Mouse (Mus musculus) embryonic facial prominence, embryonic 11.5 days (tissue): ENCODE measurements around the gene A830031A19Rik. TPM values are rescaled to one million over a fixed set of nuclear protein-coding genes. Genes with fewer than 3 reads are reported as not detected.

ENCODE experiments used
- ATAC-seq: fragments of 200-750 bp; cut with Nextera tagmentation; replicated peaks from 2 replicates; pipeline ENCODE4 v1.8.0; 2017; ENCODE audit warnings: low read depth; ENCODE audit not compliant: insufficient number of reproducible peaks, low FRiP score, low TSS enrichment
- DNase-seq: peaks from one replicate; pipeline ENCODE4 v3.0.0-alpha.2; 2015; ENCODE audit warnings: low spot score
- H3K27ac ChIP-seq: fragments of 300-500 bp; sonication (generic); replicated peaks from 2 replicates; pipeline ENCODE4 v1.5.1; 2014; ENCODE audit warnings: mild to moderate bottlenecking, low read depth, low read length, control low read depth
- H3K27me3 ChIP-seq: fragments of 300-500 bp; sonication (generic); 2 replicates; pipeline ENCODE4 v1.6.1; 2014; ENCODE audit warnings: mild to moderate bottlenecking, low read length, moderate library complexity, mixed read lengths; ENCODE audit not compliant: control insufficient read depth, insufficient read depth
- H3K36me3 ChIP-seq: fragments of 300-500 bp; sonication (generic); replicated peaks from 2 replicates; pipeline ENCODE4 v1.6.1; 2014; ENCODE audit warnings: low read depth, mild to moderate bottlenecking, low read length, moderate library complexity, mixed read lengths; ENCODE audit not compliant: control insufficient read depth, insufficient read depth
- H3K4me1 ChIP-seq: fragments of 300-500 bp; sonication (generic); 2 replicates; pipeline ENCODE4 v1.6.1; 2014; ENCODE audit warnings: low read length, mixed read lengths; ENCODE audit not compliant: control insufficient read depth, insufficient read depth
- H3K4me2 ChIP-seq: fragments of 300-500 bp; sonication (generic); 2 replicates; pipeline ENCODE4 v1.6.1; 2014; ENCODE audit warnings: low read depth, mild to moderate bottlenecking, control low read depth, low read length, moderate library complexity
- H3K4me3 ChIP-seq: fragments of 300-500 bp; sonication (generic); 2 replicates; pipeline ENCODE4 v1.5.1; 2014; ENCODE audit warnings: low read depth, low read length, control low read depth
- H3K9ac ChIP-seq: fragments of 300-500 bp; sonication (generic); replicated peaks from 2 replicates; pipeline ENCODE4 v1.6.1; 2014; ENCODE audit warnings: mild to moderate bottlenecking, control low read depth, low read length
- H3K9me3 ChIP-seq: fragments of 300-500 bp; sonication (generic); replicated peaks from 2 replicates; pipeline ENCODE4 v1.6.1; 2016; ENCODE audit warnings: mild to moderate bottlenecking, low read length, inconsistent platforms, mixed read lengths; ENCODE audit not compliant: control insufficient read depth
- WGBS: fragments of 180-500 bp; shearing (Covaris S2); extraction: QIAGEN DNeasy Blood & Tissue Kit; methylation state at CpG from one replicate; pipeline ENCODE4 v1.1.7; 2014; 5-methylcytosine and 5-hydroxymethylcytosine counted together
- microRNA-seq: library from miRNA; unstranded; fragments of <30 nt; microRNA quantifications from one replicate; pipeline ENCODE4, GENCODE M21; 2016; ENCODE audit warnings: borderline number of aligned reads
- polyA plus RNA-seq: library from polyadenylated mRNA; unstranded; fragments of >200 nt; fragmentation: Nextera tagmentation; extraction: Ambion mirVana; gene quantifications from 2 replicates; pipeline ENCODE4 v1.2.1, GENCODE M21; 2014

A830031A19Rik gene
- polyA plus RNA-seq, 1 experiment from 2014 or later = not detected

DNA sequence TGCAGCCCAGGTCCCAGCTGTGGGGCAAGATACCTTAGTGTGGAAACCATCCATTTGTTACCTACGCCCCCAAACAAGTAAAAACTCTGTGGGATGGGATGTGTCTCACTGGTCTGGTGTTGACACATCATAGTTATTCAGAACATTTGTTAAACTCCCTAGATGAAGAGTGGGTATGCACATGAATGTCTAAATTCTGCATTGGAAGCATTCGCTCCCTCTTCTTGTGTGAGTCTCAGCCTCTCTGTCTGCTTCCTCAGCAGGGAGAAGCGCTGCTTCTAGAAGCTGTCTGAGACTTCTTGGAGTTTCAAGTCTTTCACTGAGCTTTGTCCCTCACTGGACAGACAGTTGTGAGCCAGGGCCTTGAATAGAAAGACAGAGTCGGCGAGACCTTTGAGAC lies 65.9 kb downstream of the A830031A19Rik start:
- no peak overlapping the region for H3K27ac ChIP-seq
- no peak for DNase-seq
- no peak for ATAC-seq
- no peak overlapping the region for H3K4me3 ChIP-seq
- no peaks in the 10 kb centered on the region for H3K36me3 ChIP-seq
- no peak overlapping the region for H3K4me2 ChIP-seq
- no peaks in the 10 kb centered on the region for H3K27me3 ChIP-seq
- 90% methylated on average over 5 of the region's 5 CpGs for WGBS
- H3K9ac ChIP-seq = no peak overlapping the region
- H3K4me1 ChIP-seq = no peaks in the 10 kb centered on the region
- no peaks in the 10 kb centered on the region for H3K9me3 ChIP-seq

DNA sequence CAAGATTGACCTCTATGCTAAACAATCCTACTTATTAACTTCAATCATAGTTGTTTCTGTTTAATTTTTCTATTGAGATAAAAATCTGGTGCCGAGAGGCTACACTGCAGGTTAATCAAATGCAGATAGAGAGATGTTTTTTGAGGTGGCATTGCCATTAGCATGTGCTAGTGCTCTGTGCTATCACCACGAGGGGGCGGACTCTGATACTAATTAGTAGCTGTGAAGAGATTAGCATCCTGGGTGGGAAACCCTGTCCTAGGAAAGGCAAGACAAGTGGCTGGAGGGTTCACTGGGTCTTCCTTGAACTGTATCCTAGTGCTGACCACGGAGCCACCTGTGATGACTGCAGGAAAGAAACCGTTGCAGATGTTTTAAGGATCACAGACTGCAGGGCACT lies 66.6 kb downstream of the A830031A19Rik start:
- no peak overlapping the region for H3K9ac ChIP-seq

DNA sequence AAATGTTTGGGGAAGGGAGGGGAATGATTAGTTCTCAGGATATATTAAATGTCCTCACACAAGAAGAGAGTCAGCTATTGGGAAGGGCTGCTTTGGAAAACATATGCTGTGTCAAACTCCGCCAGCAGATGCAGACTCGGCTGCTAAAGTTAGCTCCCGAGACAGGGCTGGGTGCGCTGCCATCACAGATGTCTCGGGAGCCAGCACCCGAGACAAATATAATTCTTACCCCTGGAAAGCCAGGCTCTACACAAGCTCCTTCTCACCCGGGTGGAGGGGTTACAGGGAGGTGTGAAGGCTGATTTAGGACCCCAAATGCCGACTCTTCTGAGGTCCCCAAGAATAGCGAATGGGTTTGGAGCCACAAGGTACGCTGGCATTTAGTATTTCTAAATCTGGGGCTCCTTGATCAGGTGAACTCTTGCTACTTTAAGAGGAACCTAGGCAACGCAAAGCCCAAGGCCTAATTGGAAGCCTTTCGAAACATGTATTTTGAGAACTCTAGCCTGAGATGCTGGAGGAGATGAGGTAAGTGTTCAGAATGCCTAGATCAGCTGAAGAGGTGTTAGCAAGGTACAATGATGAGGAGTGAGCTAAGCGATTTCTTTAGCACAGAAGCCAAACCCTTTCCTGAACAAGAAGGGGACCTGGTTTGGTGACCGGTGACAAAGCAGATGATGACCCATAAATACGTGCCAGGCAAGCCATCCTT lies 69.3 kb downstream of the A830031A19Rik start:
- no peak for ATAC-seq

More for the DNA sequence above, 66.6 kb downstream of the A830031A19Rik start:
- H3K27me3 ChIP-seq = no peaks in the 10 kb centered on the region
- 31% methylated on average over 5 of the region's 5 CpGs for WGBS
- no peak overlapping the region for H3K4me2 ChIP-seq
- ATAC-seq (no peak), DNase-seq (peak; percentile 18)
- no peaks in the 10 kb centered on the region for H3K9me3 ChIP-seq
- no peaks in the 10 kb centered on the region for H3K36me3 ChIP-seq
- H3K27ac ChIP-seq = no peak overlapping the region
- H3K4me3 ChIP-seq = no peak overlapping the region
- no peaks in the 10 kb centered on the region for H3K4me1 ChIP-seq

DNA sequence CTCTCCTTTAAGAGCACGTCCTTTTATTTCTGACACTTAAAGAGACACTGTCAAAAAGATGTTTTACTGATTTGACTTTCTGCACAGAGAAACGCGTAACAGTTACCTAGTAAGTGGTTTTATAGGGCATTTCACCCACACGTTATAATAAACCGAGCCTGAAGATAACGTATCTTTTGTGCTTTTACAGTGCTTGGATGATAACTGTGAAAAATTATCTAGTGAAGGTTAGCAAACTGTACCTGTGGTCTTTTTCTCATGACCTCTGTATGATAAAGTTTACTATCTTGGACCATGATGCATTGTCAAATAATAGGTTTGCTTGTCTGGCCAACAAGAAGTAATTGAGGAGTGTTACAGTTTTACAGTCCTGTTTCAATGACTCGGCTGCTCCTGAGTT lies 74.2 kb downstream of the A830031A19Rik start:
- Histone ChIP-seq H3K4me3 (no peak overlapping the region), H3K4me2 (no peak overlapping the region), H3K9me3 (no peaks in the 10 kb centered on the region), H3K36me3 (no peaks in the 10 kb centered on the region), H3K9ac (no peak overlapping the region), H3K4me1 (no peaks in the 10 kb centered on the region), H3K27ac (no peak overlapping the region), H3K27me3 (no peaks in the 10 kb centered on the region)
- WGBS = 87% methylated on average over 7 of the region's 7 CpGs
- ATAC-seq (no peak), DNase-seq (no peak)

More for the DNA sequence above, 69.3 kb downstream of the A830031A19Rik start:
- Histone ChIP-seq H3K4me3 (no peak overlapping the region), H3K36me3 (no peaks in the 10 kb centered on the region), H3K9ac (no peak overlapping the region), H3K4me1 (no peaks in the 10 kb centered on the region), H3K9me3 (no peaks in the 10 kb centered on the region), H3K4me2 (no peak overlapping the region), H3K27me3 (no peaks in the 10 kb centered on the region), H3K27ac (no peak overlapping the region)
- 85% methylated on average over 15 of the region's 15 CpGs for WGBS
- no peak for DNase-seq

Small RNA genes lying within 50 kb of the gene (microRNA-seq; reads per million reads assigned to microRNA genes)
- not detected for gene Gm44381

Other genes with a start within 250 kb of the A830031A19Rik start
- gene Papolg, start 179.8 kb downstream of the A830031A19Rik start, polyA plus RNA-seq = 25.6 and 33.6 TPM in 2 replicates
- gene Bcl11a, start 3.0 kb upstream of the A830031A19Rik start, polyA plus RNA-seq = 66.1 and 71.9 TPM in 2 replicates